Mouse (Mus musculus) liver, postnatal 0 days (tissue): ENCODE measurements at regions not wholly inside any gene's neighbourhood (a gene's known extent, or its start where the extent isn't known, plus 50 kb on each side); places are given as distances from the start of the nearest gene placed in this dataset.

Experiments used
- CTCF ChIP-seq: sonication (generic); IDR thresholded peaks from 2 replicates; pipeline ENCODE4 v1.5.1; 2016; ENCODE audit warnings: antibody characterized with exemption, low read depth
- EP300 ChIP-seq: IDR thresholded peaks from 2 replicates; pipeline ENCODE4 v1.6.1; 2016; ENCODE audit warnings: antibody characterized with exemption, low read depth, mild to moderate bottlenecking

DNA sequence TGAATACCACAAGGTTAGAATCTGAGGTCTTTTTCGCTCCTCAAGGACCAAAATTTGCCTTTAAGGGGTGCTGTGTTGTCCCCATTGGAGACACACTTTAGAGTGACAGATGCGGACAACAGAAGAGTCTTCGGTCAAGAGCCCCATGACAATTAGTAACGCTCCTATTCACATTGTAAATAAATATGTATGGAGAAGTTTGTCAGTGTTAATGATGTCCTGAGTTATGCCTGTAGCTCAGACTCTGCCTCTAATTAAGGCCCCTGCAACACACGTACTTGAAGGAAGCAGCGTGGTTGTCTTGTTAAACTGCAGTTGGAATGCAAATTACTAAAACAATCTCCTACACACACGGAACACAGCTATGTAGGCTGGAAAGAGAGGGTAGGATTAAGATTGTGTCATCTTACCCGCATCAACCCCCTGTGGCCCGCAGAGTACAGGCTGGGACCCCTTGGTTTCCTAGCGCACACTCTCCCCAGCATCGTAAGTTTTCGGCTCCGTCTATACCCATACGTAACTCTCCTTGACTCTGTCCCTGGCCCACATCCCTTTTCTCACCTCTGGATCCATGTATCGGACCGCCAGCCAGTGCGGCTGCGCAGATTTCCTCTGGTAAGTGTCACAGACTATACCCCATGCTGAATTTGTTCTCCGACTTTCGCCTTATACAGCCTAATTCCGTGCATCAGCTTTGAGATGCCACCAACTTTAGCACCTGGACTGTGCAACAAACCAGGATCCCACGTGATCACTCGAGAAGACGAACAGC, 73.6 kb upstream of the Arid2 start:
- no peak for TF ChIP-seq CTCF
- TF ChIP-seq EP300 = no peak
